Mouse (Mus musculus) left cerebral cortex, adult 2 months (tissue): ENCODE measurements around the gene Ppp1r37. TPM values are rescaled to one million over a fixed set of nuclear protein-coding genes. Genes with fewer than 3 reads are reported as not detected.

Experiments
- DNase-seq, 2 experiments: peaks; one replicate each; pipeline ENCODE4 v3.0.0; 2021 to 2022; ENCODE audit warnings: low spot score in 2 of 2, mixed read lengths in 1 of 2; ENCODE audit errors: extremely low spot score in 1 of 2
- H3K27ac ChIP-seq: fragments of 200-600 bp; 2 replicates; pipeline ENCODE4 v1.8.1; 2022
- H3K4me3 ChIP-seq: fragments of 200-600 bp; 2 replicates; pipeline ENCODE4 v1.8.1; 2022
- CTCF ChIP-seq: fragments of 200-600 bp; IDR thresholded peaks from 2 replicates; pipeline ENCODE4 v1.8.1; 2022; ENCODE audit warnings: antibody characterized with exemption, mild to moderate bottlenecking, moderate library complexity
- intact Hi-C: fragments of 180-260 bp; cut with DNase I; formaldehyde crosslinking; loops from one replicate; pipeline ENCODE4 v1.15.1; 2025
- total RNA-seq, 2 experiments: library from RNA; stranded (reverse); gene quantifications; 2 replicates each; pipeline ENCODE4 v1.2.3; 2021

Gene Ppp1r37
- total RNA-seq, 2 experiments from 2014 or later: 148 to 150 TPM

DNA sequence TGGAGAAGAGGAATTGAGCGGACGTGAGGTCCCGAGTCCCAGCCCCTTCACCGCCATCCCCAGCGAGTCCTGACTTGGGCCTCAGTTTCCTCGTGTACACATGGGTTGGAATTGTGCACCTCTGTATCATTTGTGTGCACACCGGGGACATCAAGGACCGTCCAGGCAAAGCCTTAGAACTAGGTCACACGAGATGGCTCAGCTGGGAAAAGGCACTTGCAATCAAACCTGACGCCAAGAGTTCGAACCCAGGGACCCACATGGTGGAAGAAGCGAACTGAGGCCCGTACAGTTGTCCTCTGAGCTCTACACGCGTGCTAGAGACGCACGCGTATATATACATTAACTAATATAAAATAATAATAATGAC lies 55.3 kb downstream of the Ppp1r37 start:
- peak overlapping the region; percentile 65 for H3K4me3 ChIP-seq
- DNase-seq: no peak
- no peak for TF ChIP-seq CTCF
- no peak overlapping the region; the same call in 1 of the 2 replicates for H3K27ac ChIP-seq
- intact Hi-C loops: loop anchor here (5.0 kb wide), 1 partner anchor 55 kb away; the partner anchor contains the start of gene Ppp1r37

DNA sequence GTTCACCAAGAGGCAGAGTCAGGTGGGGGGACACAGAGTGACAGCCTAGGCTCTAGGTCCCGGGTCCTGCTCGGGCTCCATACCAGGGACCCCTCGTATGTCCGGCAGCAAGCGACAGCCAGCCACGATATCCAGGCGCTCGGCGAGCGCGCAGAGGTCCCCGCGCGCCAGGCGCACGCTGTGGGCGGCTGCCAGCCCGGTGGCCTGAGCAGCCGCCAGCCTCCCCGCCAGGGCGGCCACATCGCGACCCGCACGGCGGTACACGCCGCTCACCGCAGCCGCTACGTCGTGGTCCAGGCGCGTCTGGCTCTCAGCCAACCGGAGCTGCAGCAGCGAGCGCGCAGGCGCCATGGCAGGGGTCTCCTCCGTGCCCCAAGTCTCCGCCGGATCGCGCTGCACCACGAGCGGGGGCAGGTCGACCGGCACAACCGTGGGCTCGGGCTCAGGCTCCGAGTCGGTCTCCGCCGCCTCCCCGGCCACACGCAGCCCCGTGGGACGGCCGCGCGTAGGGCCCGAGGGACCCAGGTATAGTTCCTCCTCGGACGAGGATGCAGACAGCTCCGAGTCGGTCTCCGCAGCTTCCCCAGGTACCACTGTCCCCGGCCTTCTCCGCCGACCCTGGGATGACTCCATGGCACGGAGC lies 55.8 kb downstream of the Ppp1r37 start:
- peak; percentile 43 to 59 for DNase-seq
- intact Hi-C loops: loop anchor here (5.0 kb wide), 1 partner anchor 55 kb away; the partner anchor contains the start of gene Ppp1r37
- H3K27ac ChIP-seq: no peak overlapping the region
- TF ChIP-seq CTCF: no peak
- peak overlapping the region; percentile 65 for H3K4me3 ChIP-seq

GRCm38 (mm10) chr7:19506326-19506725 lies 56.5 kb downstream of the Ppp1r37 start:
- intact Hi-C loops: loop anchor here (5.0 kb wide), 1 partner anchor 56 kb away; the partner anchor contains the start of gene Ppp1r37
- no peak for DNase-seq
- TF ChIP-seq CTCF: no peak; the same call in 1 of the 2 replicates
- Histone ChIP-seq H3K4me3 (no peak overlapping the region), H3K27ac (no peak overlapping the region)

- Histone ChIP-seq H3K27ac (no peak overlapping the region), H3K4me3 (no peak overlapping the region)
- DNase-seq: no peak
- intact Hi-C loops: loop anchor here (5.0 kb wide), 1 partner anchor 96 kb away; no protein-coding TSS in a partner anchor
- TF ChIP-seq CTCF: peak; percentile 95
These were observed 59.3 kb downstream of the Ppp1r37 start for GRCm38 (mm10) chr7:19503481-19504068.

- no peak for TF ChIP-seq CTCF
- intact Hi-C loops: loop anchor here (5.0 kb wide), 1 partner anchor 94 kb away; no protein-coding TSS in a partner anchor
- no peak overlapping the region for H3K4me3 ChIP-seq
- H3K27ac ChIP-seq: no peak overlapping the region
- DNase-seq: no peak
These were observed 61.2 kb downstream of the Ppp1r37 start for GRCm38 (mm10) chr7:19501658-19502057.

DNA sequence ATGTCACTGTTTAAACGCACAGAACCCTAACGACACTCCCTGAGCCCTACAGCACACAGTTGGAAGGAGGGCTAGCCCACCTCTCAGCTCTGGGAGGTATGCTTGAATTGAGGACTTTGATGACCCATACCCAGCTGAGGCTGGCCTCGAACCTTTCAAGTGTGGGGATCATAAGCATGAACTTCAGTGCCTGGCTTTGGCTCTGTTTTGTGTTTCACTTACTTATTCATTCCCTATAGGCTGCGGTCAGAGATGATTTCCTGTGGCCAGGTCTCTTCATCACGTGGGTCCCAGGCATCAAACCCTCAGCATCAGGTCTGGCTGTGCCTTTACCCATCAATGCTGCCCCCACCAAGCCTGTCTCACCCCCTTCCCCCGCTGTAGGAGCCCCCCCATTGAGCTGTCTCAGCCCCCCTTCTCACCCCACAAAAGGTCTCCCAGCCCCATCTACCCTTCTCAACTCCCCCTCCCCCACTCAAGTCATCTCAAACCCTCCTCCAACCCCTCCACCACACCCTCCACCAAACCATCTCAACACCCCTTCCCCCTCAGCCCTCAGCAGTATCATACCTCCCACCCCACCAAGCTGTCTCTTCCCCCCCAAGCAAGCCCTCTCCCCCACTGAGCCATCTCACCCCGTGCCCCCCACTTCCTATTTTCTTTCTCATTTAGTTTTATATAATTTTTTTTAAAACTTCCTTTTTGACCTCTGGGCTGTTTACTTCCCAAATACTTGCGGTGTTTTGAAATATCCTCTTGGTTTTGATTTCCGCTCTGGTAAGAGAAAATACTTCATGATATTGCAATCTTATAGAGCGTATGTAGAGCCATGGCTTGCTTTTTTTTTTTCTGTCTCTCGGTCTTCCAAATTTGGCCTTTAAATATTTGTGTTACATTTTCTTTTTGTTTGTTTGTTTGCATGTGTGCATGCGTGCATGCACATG lies 62.2 kb downstream of the Ppp1r37 start:
- no peak overlapping the region for H3K4me3 ChIP-seq
- intact Hi-C loops: loop anchor here (5.0 kb wide), 1 partner anchor 93 kb away; no protein-coding TSS in a partner anchor
- H3K27ac ChIP-seq: no peak overlapping the region
- DNase-seq: no peak
- TF ChIP-seq CTCF: no peak

- no peak for TF ChIP-seq CTCF
- H3K27ac ChIP-seq: no peak overlapping the region
- no peak overlapping the region for H3K4me3 ChIP-seq
- no peak for DNase-seq
- intact Hi-C loops: no loop called here
These were observed 64.5 kb downstream of the Ppp1r37 start for GRCm38 (mm10) chr7:19498326-19498725.

GRCm38 (mm10) chr7:19496214-19496555 lies 66.7 kb downstream of the Ppp1r37 start:
- intact Hi-C loops: no loop called here

DNA sequence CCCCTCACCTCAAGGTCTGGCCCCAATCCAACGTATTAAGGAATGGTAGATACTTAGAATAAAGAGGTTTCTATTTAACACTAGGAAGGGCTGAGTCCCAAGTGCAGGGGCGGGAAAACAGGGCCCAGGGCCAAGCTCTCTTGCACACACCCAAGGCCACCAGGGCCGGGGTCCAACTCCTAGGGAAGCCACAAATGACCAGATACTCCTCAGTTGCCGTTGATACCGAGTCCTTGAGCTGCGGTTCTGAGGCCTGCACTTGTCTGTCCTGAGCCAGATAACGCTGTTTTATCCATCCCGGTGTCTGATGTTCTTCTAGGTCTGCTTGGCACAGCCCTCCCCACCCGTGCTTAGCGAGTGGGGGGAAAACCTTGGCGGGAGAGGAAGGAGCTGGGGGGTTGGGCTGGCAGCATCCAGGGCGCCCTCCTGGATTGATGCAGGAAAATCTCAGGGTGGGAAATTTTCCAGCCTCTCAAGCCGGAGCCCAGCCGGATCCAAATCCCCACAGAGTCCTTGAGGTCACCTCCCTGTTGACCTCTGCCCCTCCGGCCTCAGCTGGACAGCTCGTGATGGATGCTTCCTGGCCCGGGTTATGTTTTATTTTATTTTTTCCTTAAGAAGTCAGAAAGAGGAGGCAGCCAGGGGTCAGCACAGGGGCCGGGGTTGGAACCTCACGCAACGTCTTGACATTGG lies 67.2 kb downstream of the Ppp1r37 start:
- TF ChIP-seq CTCF: no peak
- Histone ChIP-seq H3K4me3 (no peak overlapping the region), H3K27ac (no peak overlapping the region)
- intact Hi-C loops: no loop called here
- DNase-seq: no peak

More at GRCm38 (mm10) chr7:19496214-19496555, 66.7 kb downstream of the Ppp1r37 start:
- no peak for DNase-seq
- H3K4me3 ChIP-seq: no peak overlapping the region
- no peak overlapping the region for H3K27ac ChIP-seq
- no peak for TF ChIP-seq CTCF

DNA sequence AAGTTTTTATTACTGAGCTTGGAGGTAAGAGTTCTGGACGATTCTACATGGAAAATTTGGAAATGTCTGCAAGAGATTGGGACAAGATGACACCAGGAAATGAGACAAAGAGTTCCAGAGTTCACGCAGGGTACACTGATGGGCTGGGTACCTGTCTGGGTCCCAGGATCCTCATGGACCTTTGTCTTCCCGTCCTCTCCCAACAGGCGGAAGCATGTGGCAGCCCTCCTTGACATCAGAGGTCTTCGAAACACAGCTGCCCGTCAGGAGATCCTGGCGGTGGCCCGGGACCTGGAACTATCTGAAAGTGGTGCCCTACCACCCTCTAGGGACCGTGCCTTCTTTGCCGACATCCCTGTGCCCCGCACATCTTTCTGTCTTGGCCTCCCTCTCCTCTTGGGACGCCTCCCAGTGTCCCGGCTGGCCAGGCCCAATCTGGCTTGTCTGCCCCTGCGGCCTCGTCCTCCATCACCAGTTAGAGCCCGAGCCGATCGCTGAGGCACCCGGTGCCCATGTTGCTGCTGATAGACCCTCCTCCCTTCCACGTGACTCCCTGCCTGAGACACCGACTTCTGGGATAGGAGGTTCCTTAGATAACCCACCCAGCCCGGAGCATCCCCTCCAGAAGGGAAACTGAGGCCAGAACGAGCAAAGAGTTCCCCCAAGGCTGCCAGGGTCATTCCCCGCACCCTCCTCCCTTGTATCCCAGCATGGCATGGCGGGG lies 68.0 kb downstream of the Ppp1r37 start:
- no peak for TF ChIP-seq CTCF
- intact Hi-C loops: no loop called here
- no peak for DNase-seq
- Histone ChIP-seq H3K4me3 (no peak overlapping the region), H3K27ac (no peak overlapping the region)

DNA sequence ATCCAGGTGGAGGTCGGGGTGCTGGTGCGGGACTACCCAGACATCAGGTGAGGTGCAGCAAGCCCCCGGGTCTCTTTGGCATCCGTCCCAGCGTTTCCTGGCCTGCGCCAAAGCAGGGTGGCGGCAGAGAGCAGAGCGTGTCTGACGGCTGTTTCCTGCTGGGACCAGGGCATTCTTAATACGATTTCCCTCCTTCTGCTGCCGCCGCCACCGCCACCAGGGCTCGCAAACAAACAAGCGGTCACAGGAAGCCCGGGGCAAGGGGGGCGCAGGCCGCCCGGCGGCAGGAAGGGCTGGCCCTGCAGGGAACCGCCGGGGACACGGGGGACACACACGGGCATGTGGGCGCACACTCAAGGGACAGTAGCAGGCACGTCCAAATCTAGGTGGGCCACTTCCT lies 71.1 kb downstream of the Ppp1r37 start:
- no peak; the same call in 1 of the 2 replicates for TF ChIP-seq CTCF
- Histone ChIP-seq H3K27ac (no peak overlapping the region), H3K4me3 (no peak overlapping the region)
- intact Hi-C loops: no loop called here
- DNase-seq: no peak
